Mouse (Mus musculus): ENCODE measurements at regions not wholly inside any gene's neighbourhood (a gene's known extent, or its start where the extent isn't known, plus 50 kb on each side); places are given as distances from the start of the nearest gene placed in this dataset. TPM values are rescaled to one million over a fixed set of nuclear protein-coding genes. Genes with fewer than 3 reads are reported as not detected.

GRCm38 (mm10) chr10:12320311-12320710 lies 548.9 kb downstream of the Utrn start:
- WGBS: 85% methylated on average over 2 of the region's 2 CpGs
- no peak for ATAC-seq

More at GRCm38 (mm10) chr10:12320311-12320710, 548.9 kb downstream of the Utrn start:
- H3K36me3 ChIP-seq (ENCODE audit: poor library complexity, severe bottlenecking): no peaks in the 10 kb centered on the region
- no peak overlapping the region for H3K9ac ChIP-seq
- H3K4me2 ChIP-seq: no peak overlapping the region
- no peak overlapping the region for H3K27ac ChIP-seq
- H3K27me3 ChIP-seq: no peaks in the 10 kb centered on the region
- no peak overlapping the region for H3K4me3 ChIP-seq
- no peaks in the 10 kb centered on the region for H3K4me1 ChIP-seq
- no peaks in the 10 kb centered on the region for H3K9me3 ChIP-seq (replicated peaks)

Small RNA genes in the stretch of these regions (microRNA-seq; reads per million reads assigned to microRNA genes)
- not detected for gene Gm22194
